Mouse (Mus musculus) gastrocnemius, postnatal 10 days (tissue): ENCODE data around the gene Kidins220. TPM values are rescaled to one million over a fixed set of nuclear protein-coding genes. Genes with fewer than 3 reads are reported as not detected.
A peak's percentile ranks its signal among the peaks of the same experiment; 100 is the strongest.

Experiments used
- DNase-seq: peaks from one replicate; pipeline ENCODE4 v3.0.0; 2021; ENCODE audit warnings: mixed read lengths
- long read RNA-seq, 2 experiments: library from polyadenylated mRNA; stranded (forward); transcript quantifications; one replicate each; pipeline ENCODE4 v2.0.0; 2021
- total RNA-seq, 2 experiments: library from RNA; stranded (reverse); gene quantifications; 2 replicates each; pipeline ENCODE4 v1.2.3; 2021

The Kidins220 gene
- 10 to 100 TPM; 38.4 to 57.8 TPM for total RNA-seq
- long read RNA-seq, experiment 1, partial matches to known transcripts, result 6 of 21 reads
- long read RNA-seq, experiment 1, other reads (novel, unspliced or antisense), result 14 of 21 reads
- long read RNA-seq, experiment 2, partial matches to known transcripts, result 2 of 16 reads
- long read RNA-seq, experiment 2, other reads (novel, unspliced or antisense), result 14 of 16 reads

GRCm38 (mm10) chr12:24974446-24975114 lies at the start of gene Kidins220:
Gene Kidins220, plus strand, starts transcription at chr12:24974925.
- peak; percentile 98 for DNase-seq

GRCm38 (mm10) chr12:24925276-24925675 lies 49.4 kb upstream of the Kidins220 start:
- no peak for DNase-seq

GRCm38 (mm10) chr12:24925684-24926083 lies 49.0 kb upstream of the Kidins220 start:
- no peak for DNase-seq

- no peak for DNase-seq
Measured at GRCm38 (mm10) chr12:24928051-24928748, 46.5 kb upstream of the Kidins220 start.

GRCm38 (mm10) chr12:24929043-24929442 lies 45.7 kb upstream of the Kidins220 start:
- no peak for DNase-seq

- no peak for DNase-seq
Measured at GRCm38 (mm10) chr12:24930760-24931159, 44.0 kb upstream of the Kidins220 start.

- DNase-seq, result no peak
Measured at GRCm38 (mm10) chr12:24932120-24932519, 42.6 kb upstream of the Kidins220 start.

- DNase-seq, result no peak
Measured at GRCm38 (mm10) chr12:24933206-24933775, 41.4 kb upstream of the Kidins220 start.

GRCm38 (mm10) chr12:24933996-24934395 lies 40.7 kb upstream of the Kidins220 start:
- DNase-seq, result no peak

GRCm38 (mm10) chr12:24936281-24936680 lies 38.4 kb upstream of the Kidins220 start:
- DNase-seq, result no peak

- DNase-seq, result no peak
Measured at GRCm38 (mm10) chr12:24939372-24939771, 35.4 kb upstream of the Kidins220 start.

- DNase-seq, result no peak
Measured at GRCm38 (mm10) chr12:24942619-24943287, 32.0 kb upstream of the Kidins220 start.

- no peak for DNase-seq
Measured at GRCm38 (mm10) chr12:24943427-24943826, 31.3 kb upstream of the Kidins220 start.

- DNase-seq, result no peak
Measured at GRCm38 (mm10) chr12:24944597-24944996, 30.1 kb upstream of the Kidins220 start.

- no peak for DNase-seq
Measured at GRCm38 (mm10) chr12:24947065-24947464, 27.7 kb upstream of the Kidins220 start.

GRCm38 (mm10) chr12:24948344-24948743 lies 26.4 kb upstream of the Kidins220 start:
- DNase-seq, result peak; percentile 14

GRCm38 (mm10) chr12:24950376-24951046 lies 24.2 kb upstream of the Kidins220 start:
- no peak for DNase-seq

GRCm38 (mm10) chr12:24952147-24952546 lies 22.6 kb upstream of the Kidins220 start:
- DNase-seq, result peak; percentile 56

GRCm38 (mm10) chr12:24955137-24955536 lies 19.6 kb upstream of the Kidins220 start:
- no peak for DNase-seq

- DNase-seq, result no peak
Measured at GRCm38 (mm10) chr12:24958526-24958925, 16.2 kb upstream of the Kidins220 start.

GRCm38 (mm10) chr12:24961821-24962220 lies 12.9 kb upstream of the Kidins220 start:
- DNase-seq, result no peak
